Mouse (Mus musculus) embryonic stem cell, embryonic (primary cell): ENCODE results near the gene Dennd6b.

Experiments
- CTCF ChIA-PET, 4 experiments: fragments of 300-600 bp in 2 of 4; fragments of 350-600 bp in 2 of 4; sonication (Branson Sonifier 250); formaldehyde crosslinking; loops; one replicate each; lab custom pipeline; 2022; ENCODE audit warnings: inconsistent platforms in 2 of 4; lab: Charles Lee
- POLR2A ChIA-PET, 4 experiments: fragments of 300-600 bp in 2 of 4; fragments of 350-600 bp in 2 of 4; sonication (Branson Sonifier 250); formaldehyde crosslinking; loops; one replicate each; lab custom pipeline; 2022; ENCODE audit warnings: antibody characterized with exemption in 4 of 4, inconsistent platforms in 1 of 4; lab: Charles Lee

Dennd6b gene

GRCm38 (mm10) chr15:89196313-89196706, at the start of gene Dennd6b:
TSS of gene Dennd6b (minus strand) at chr15:89196496.
- CTCF ChIA-PET = interaction anchor here (0.6 to 2.5 kb wide), 44 partner anchors 9 to 444 kb away, joined by 3 to 31 read pairs (median 4); partner anchors contain the start of genes Hdac10 (in 2 of the 4), Ppp6r2 (in 2 of the 4), Sco2 (in 2 of the 4) and Tubgcp6 (in 2 of the 4)
- POLR2A ChIA-PET = interaction anchor here in 3 of 4 experiments (0.7 to 3.5 kb wide), 40 partner anchors 8 to 487 kb away, joined by 3 to 50 read pairs (median 6); partner anchors contain the start of genes Hdac10 (in 2 of the 3), Ppp6r2 (in 2 of the 3), Tubgcp6 (in 2 of the 3) and Cpt1b (in 1 of the 3)

- POLR2A ChIA-PET = no interaction called here
- CTCF ChIA-PET = interaction anchor here in 1 of 4 experiments (0.6 kb wide), 1 partner anchor 46 kb away, joined by 3 read pairs; no protein-coding TSS in a partner anchor
Observed at GRCm38 (mm10) chr15:89241025-89241424, 44.7 kb upstream of the Dennd6b start.

- CTCF ChIA-PET = no interaction called here
- POLR2A ChIA-PET = interaction anchor here in 2 of 4 experiments (0.7 to 2.2 kb wide), 6 partner anchors 9 to 108 kb away, joined by 3 to 7 read pairs (median 3); no protein-coding TSS in a partner anchor
Observed at GRCm38 (mm10) chr15:89239751-89240392, 43.6 kb upstream of the Dennd6b start.

- POLR2A ChIA-PET = no interaction called here
- CTCF ChIA-PET = interaction anchor here in 2 of 4 experiments (0.5 to 0.7 kb wide), 3 partner anchors 12 to 231 kb away, joined by 3 to 6 read pairs (median 3); no protein-coding TSS in a partner anchor
Observed at GRCm38 (mm10) chr15:89234052-89234451, 37.8 kb upstream of the Dennd6b start.

- POLR2A ChIA-PET = no interaction called here
- CTCF ChIA-PET = interaction anchor here in 1 of 4 experiments (0.5 to 0.7 kb wide), 3 partner anchors 11 to 22 kb away, joined by 3 to 4 read pairs (median 3); partner anchors contain the start of gene Ppp6r2
Observed at GRCm38 (mm10) chr15:89233586-89233985, 37.3 kb upstream of the Dennd6b start.

- ChIA-PET CTCF (interaction anchor here in 2 of 4 experiments (0.8 to 1.0 kb wide), 2 partner anchors 30 to 87 kb away, joined by 3 read pairs; partner anchors contain the start of gene Hdac10 (in 1 of the 2)), POLR2A (interaction anchor here in 1 of 4 experiments (0.5 to 1.2 kb wide), 8 partner anchors 9 to 508 kb away, joined by 3 to 4 read pairs (median 3); partner anchors contain the start of gene Dennd6b)
Observed at GRCm38 (mm10) chr15:89215611-89216233, 19.4 kb upstream of the Dennd6b start.

- CTCF ChIA-PET = interaction anchor here in 2 of 4 experiments (0.6 to 1.0 kb wide), 3 partner anchors 14 to 87 kb away, joined by 3 to 4 read pairs (median 3); partner anchors contain the start of gene Hdac10 (in 1 of the 2)
- POLR2A ChIA-PET = interaction anchor here in 3 of 4 experiments (0.7 to 1.2 kb wide), 10 partner anchors 11 to 508 kb away, joined by 3 to 4 read pairs (median 3); partner anchors contain the start of genes Dennd6b (in 1 of the 3) and Hdac10 (in 1 of the 3)
Observed at GRCm38 (mm10) chr15:89214953-89215352, 18.7 kb upstream of the Dennd6b start.

- ChIA-PET CTCF (interaction anchor here in 1 of 4 experiments (0.6 to 1.1 kb wide), 2 partner anchors 386 to 596 kb away, joined by 3 read pairs; no protein-coding TSS in a partner anchor), POLR2A (interaction anchor here in 2 of 4 experiments (0.6 to 3.6 kb wide), 10 partner anchors 9 to 359 kb away, joined by 3 to 18 read pairs (median 4); partner anchors contain the start of genes Dennd6b (in 2 of the 2) and Plxnb2 (in 1 of the 2))
Observed at GRCm38 (mm10) chr15:89213517-89213916, 17.2 kb upstream of the Dennd6b start.

GRCm38 (mm10) chr15:89212495-89212894, 16.2 kb upstream of the Dennd6b start:
- CTCF ChIA-PET = interaction anchor here in 3 of 4 experiments (0.6 to 0.8 kb wide), 3 partner anchors 15 to 347 kb away, joined by 3 to 30 read pairs (median 7); no protein-coding TSS in a partner anchor
- POLR2A ChIA-PET = interaction anchor here (0.6 to 3.6 kb wide), 22 partner anchors 8 to 1190 kb away, joined by 3 to 18 read pairs (median 4); partner anchors contain the start of genes Dennd6b (in 1 of the 4) and Pim3 (in 1 of the 4)

- ChIA-PET CTCF (interaction anchor here (0.6 to 1.7 kb wide), 13 partner anchors 10 to 503 kb away, joined by 3 to 11 read pairs (median 4); partner anchors contain the start of genes Hdac10 (in 2 of the 4), C730034F03Rik (in 1 of the 4), Chkb (in 1 of the 4) and Dennd6b (in 1 of the 4)), POLR2A (interaction anchor here (0.6 to 3.6 kb wide), 22 partner anchors 8 to 1191 kb away, joined by 3 to 18 read pairs (median 4); partner anchors contain the start of genes Dennd6b (in 2 of the 4), Pim3 (in 2 of the 4), Hdac10 (in 1 of the 4) and Sbf1 (in 1 of the 4))
Observed at GRCm38 (mm10) chr15:89211716-89212461, 15.6 kb upstream of the Dennd6b start.

GRCm38 (mm10) chr15:89210915-89211715, 14.8 kb upstream of the Dennd6b start, which contains the start of gene Ppp6r2:
TSS of gene Ppp6r2 (plus strand) at chr15:89211553.
- POLR2A ChIA-PET = interaction anchor here (0.6 to 3.6 kb wide), 49 partner anchors 9 to 531 kb away, joined by 3 to 18 read pairs (median 3); partner anchors contain the start of genes Dennd6b (in 2 of the 4), Hdac10 (in 2 of the 4), Pim3 (in 2 of the 4) and C730034F03Rik (in 1 of the 4)
- CTCF ChIA-PET = interaction anchor here (0.6 to 3.3 kb wide), 37 partner anchors 10 to 1315 kb away, joined by 3 to 24 read pairs (median 4); partner anchors contain the start of genes Dennd6b (in 3 of the 4), Hdac10 (in 2 of the 4), Alg12 (in 1 of the 4) and C730034F03Rik (in 1 of the 4)

GRCm38 (mm10) chr15:89209886-89210761, 13.8 kb upstream of the Dennd6b start:
- POLR2A ChIA-PET = interaction anchor here (0.6 to 3.6 kb wide), 39 partner anchors 9 to 501 kb away, joined by 3 to 18 read pairs (median 4); partner anchors contain the start of genes Dennd6b (in 2 of the 4), Hdac10 (in 2 of the 4), Pim3 (in 2 of the 4) and Adm2 (in 1 of the 4)

GRCm38 (mm10) chr15:89207457-89207856, 11.2 kb upstream of the Dennd6b start:
- CTCF ChIA-PET = interaction anchor here in 2 of 4 experiments (0.6 to 0.7 kb wide), 3 partner anchors 12 to 172 kb away, joined by 3 to 5 read pairs (median 3); partner anchors contain the start of genes Dennd6b (in 1 of the 2) and Odf3b (in 1 of the 2)
- POLR2A ChIA-PET = interaction anchor here in 3 of 4 experiments (0.6 to 2.0 kb wide), 4 partner anchors 9 to 339 kb away, joined by 3 to 9 read pairs (median 6); no protein-coding TSS in a partner anchor

More at GRCm38 (mm10) chr15:89209886-89210761, 13.8 kb upstream of the Dennd6b start:
- CTCF ChIA-PET = interaction anchor here in 3 of 4 experiments (0.5 to 3.3 kb wide), 28 partner anchors 9 to 383 kb away, joined by 3 to 14 read pairs (median 4); partner anchors contain the start of genes Dennd6b (in 3 of the 3), Hdac10 (in 3 of the 3), Sbf1 (in 2 of the 3) and Pim3 (in 1 of the 3)

- CTCF ChIA-PET = interaction anchor here in 2 of 4 experiments (0.6 to 2.5 kb wide), 5 partner anchors 13 to 48 kb away, joined by 3 to 31 read pairs (median 5); partner anchors contain the start of gene Ppp6r2 (in 1 of the 2)
- POLR2A ChIA-PET = interaction anchor here in 3 of 4 experiments (1.5 to 3.5 kb wide), 6 partner anchors 13 to 473 kb away, joined by 4 to 17 read pairs (median 8); partner anchors contain the start of genes Ppp6r2 (in 1 of the 3) and Tubgcp6 (in 1 of the 3)
Observed at GRCm38 (mm10) chr15:89197056-89197455, 760 bp upstream of the Dennd6b start.
